Mouse (Mus musculus) limb, embryonic 11.5 days (tissue): ENCODE measurements at regions not wholly inside any gene's neighbourhood (a gene's known extent, or its start where the extent isn't known, plus 50 kb on each side); places are given as distances from the start of the nearest gene placed in this dataset.

Experiments
- ATAC-seq: fragments of 200-750 bp; cut with Nextera tagmentation; 2 replicates; pipeline ENCODE4 v1.8.0; 2017; ENCODE audit warnings: low read depth; ENCODE audit not compliant: insufficient number of reproducible peaks, low FRiP score, low TSS enrichment
- DNase-seq: peaks from one replicate; pipeline ENCODE4 v3.0.0-alpha.2; 2015; ENCODE audit warnings: low spot score
- H3K27ac ChIP-seq: fragments of 300-500 bp; sonication (generic); replicated peaks from 2 replicates; pipeline ENCODE4 v1.5.1; 2014; ENCODE audit warnings: low read depth, mild to moderate bottlenecking, low read length
- H3K27me3 ChIP-seq: fragments of 300-500 bp; sonication (generic); 2 replicates; pipeline ENCODE4 v1.6.1; 2014; ENCODE audit warnings: mild to moderate bottlenecking, low read length, mixed read lengths; ENCODE audit not compliant: control insufficient read depth, insufficient read depth
- H3K36me3 ChIP-seq: fragments of 300-500 bp; sonication (generic); 2 replicates; pipeline ENCODE4 v1.6.1; 2014; ENCODE audit warnings: mild to moderate bottlenecking, low read length, moderate library complexity, mixed read lengths; ENCODE audit not compliant: control insufficient read depth, insufficient read depth
- H3K4me1 ChIP-seq: fragments of 300-500 bp; sonication (generic); 2 replicates; pipeline ENCODE4 v1.6.1; 2014; ENCODE audit warnings: low read length, mixed read lengths; ENCODE audit not compliant: control insufficient read depth, insufficient read depth
- H3K4me2 ChIP-seq: fragments of 300-500 bp; sonication (generic); 2 replicates; pipeline ENCODE4 v1.6.1; 2014; ENCODE audit warnings: low read depth, mild to moderate bottlenecking, moderate library complexity; ENCODE audit not compliant: severe bottlenecking
- H3K4me3 ChIP-seq: fragments of 300-500 bp; sonication (generic); 2 replicates; pipeline ENCODE4 v1.5.1; 2014; ENCODE audit warnings: low read depth, low read length
- H3K9ac ChIP-seq: fragments of 300-500 bp; sonication (generic); 2 replicates; pipeline ENCODE4 v1.6.1; 2014; ENCODE audit warnings: mild to moderate bottlenecking, low read length
- H3K9me3 ChIP-seq: fragments of 300-500 bp; sonication (generic); 2 replicates; pipeline ENCODE4 v1.6.1; 2016; ENCODE audit warnings: low read length; ENCODE audit not compliant: control insufficient read depth
- WGBS: fragments of 180-500 bp; shearing (Covaris S2); extraction: QIAGEN DNeasy Blood & Tissue Kit; methylation state at CpG from one replicate; pipeline ENCODE4 v1.1.7; 2014; 5-methylcytosine and 5-hydroxymethylcytosine counted together

- WGBS = 91% methylated on average over 9 of the region's 9 CpGs
- Histone ChIP-seq H3K4me1 (no peaks in the 10 kb centered on the region), H3K9ac (no peak overlapping the region), H3K9me3 (no peaks in the 10 kb centered on the region), H3K36me3 (no peaks in the 10 kb centered on the region), H3K27ac (no peak overlapping the region), H3K4me2 (no peak overlapping the region), H3K4me3 (no peak overlapping the region), H3K27me3 (no peaks in the 10 kb centered on the region)
- ATAC-seq = no peak
- DNase-seq = no peak
These were observed 235.8 kb downstream of the Foxo1 start for GRCm38 (mm10) chr3:52503925-52504324.

- ATAC-seq (no peak), DNase-seq (no peak)
- no peak overlapping the region for H3K4me2 ChIP-seq
- H3K9ac ChIP-seq = no peak overlapping the region
- no peak overlapping the region for H3K4me3 ChIP-seq
- H3K4me1 ChIP-seq = no peaks in the 10 kb centered on the region
- H3K9me3 ChIP-seq = no peaks in the 10 kb centered on the region
- no peaks in the 10 kb centered on the region for H3K36me3 ChIP-seq
- H3K27ac ChIP-seq = no peak overlapping the region
- 22% methylated on average over 7 of the region's 7 CpGs for WGBS
- no peaks in the 10 kb centered on the region for H3K27me3 ChIP-seq
These were observed 234.1 kb downstream of the Foxo1 start for GRCm38 (mm10) chr3:52502223-52502622.

GRCm38 (mm10) chr3:52501614-52502013 lies 233.5 kb downstream of the Foxo1 start:
- H3K9me3 ChIP-seq = no peaks in the 10 kb centered on the region
- WGBS = 88% methylated on average over 8 of the region's 8 CpGs
- no peak overlapping the region for H3K4me3 ChIP-seq
- DNase-seq (no peak), ATAC-seq (no peak)
- no peak overlapping the region for H3K9ac ChIP-seq
- no peaks in the 10 kb centered on the region for H3K27me3 ChIP-seq
- no peaks in the 10 kb centered on the region for H3K36me3 ChIP-seq
- H3K4me2 ChIP-seq = no peak overlapping the region
- no peak overlapping the region for H3K27ac ChIP-seq
- no peaks in the 10 kb centered on the region for H3K4me1 ChIP-seq

GRCm38 (mm10) chr3:52500026-52500425 lies 231.9 kb downstream of the Foxo1 start:
- Histone ChIP-seq H3K9me3 (no peaks in the 10 kb centered on the region), H3K4me1 (no peaks in the 10 kb centered on the region), H3K4me3 (no peak overlapping the region), H3K36me3 (no peaks in the 10 kb centered on the region), H3K27ac (no peak overlapping the region), H3K4me2 (no peak overlapping the region), H3K27me3 (no peaks in the 10 kb centered on the region), H3K9ac (no peak overlapping the region)
- ATAC-seq = no peak
- WGBS = 83% methylated on average over 6 of the region's 6 CpGs
- DNase-seq = no peak

DNA sequence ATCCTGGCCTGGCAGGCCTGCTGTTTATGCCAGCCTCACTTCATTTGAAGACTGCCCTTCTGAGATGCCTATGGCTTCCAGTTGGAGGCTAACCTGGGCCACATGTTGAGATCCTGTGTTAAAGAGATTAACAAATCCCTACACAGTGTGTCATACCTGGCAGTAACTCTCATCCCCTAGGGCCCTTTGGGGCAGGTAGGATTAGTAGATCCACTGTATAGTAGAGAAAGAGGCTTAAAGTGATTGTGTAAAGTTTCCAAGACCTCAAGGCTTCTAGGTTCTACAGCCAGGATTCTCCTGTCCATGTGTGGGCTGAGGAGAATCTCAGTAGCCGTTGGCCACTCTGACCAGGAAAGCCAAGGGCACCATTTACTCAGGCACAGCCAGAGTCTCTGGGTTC lies 231.4 kb downstream of the Foxo1 start:
- Histone ChIP-seq H3K4me1 (no peaks in the 10 kb centered on the region), H3K4me2 (no peak overlapping the region), H3K27ac (no peak overlapping the region), H3K9ac (no peak overlapping the region), H3K36me3 (no peaks in the 10 kb centered on the region), H3K4me3 (no peak overlapping the region), H3K9me3 (no peaks in the 10 kb centered on the region), H3K27me3 (no peaks in the 10 kb centered on the region)
- no peak for DNase-seq
- 88% methylated on average over 1 of the region's 1 CpGs for WGBS
- no peak for ATAC-seq

DNA sequence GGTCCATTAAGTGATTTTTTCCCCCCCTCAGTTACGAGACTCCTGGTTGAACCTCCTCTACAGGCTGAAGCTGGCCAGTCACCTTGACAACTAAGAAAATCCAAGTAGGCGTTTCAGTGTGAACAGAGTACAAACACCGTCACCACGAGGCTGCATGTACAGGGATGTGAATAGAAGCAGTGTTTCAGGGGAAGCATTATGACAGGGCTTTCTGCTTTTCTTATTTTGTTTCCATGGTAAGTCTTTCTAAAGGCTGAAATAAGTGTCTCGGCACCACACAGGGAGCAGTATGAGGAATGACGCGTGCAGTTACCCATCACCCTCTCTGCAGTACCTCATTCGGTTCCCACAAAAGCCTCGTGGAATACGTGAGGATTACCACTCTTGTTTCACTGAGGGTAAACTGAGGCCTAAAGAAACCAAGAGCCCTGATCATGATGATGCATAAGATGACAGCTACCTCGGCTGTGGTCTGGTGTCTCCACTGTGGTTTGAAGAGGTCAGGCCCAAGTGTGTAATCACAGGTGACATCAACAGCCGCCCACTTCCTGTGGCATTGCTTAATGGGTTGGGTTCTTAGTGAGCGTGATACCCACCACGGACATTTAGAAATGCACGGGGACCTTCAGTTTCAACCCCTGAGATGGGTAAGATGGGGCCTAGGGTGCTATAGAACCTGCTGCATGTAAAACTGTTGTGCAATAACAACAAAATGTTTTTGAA lies 230.5 kb downstream of the Foxo1 start:
- Histone ChIP-seq H3K4me3 (no peak overlapping the region), H3K9ac (no peak overlapping the region), H3K4me1 (no peaks in the 10 kb centered on the region), H3K9me3 (no peaks in the 10 kb centered on the region), H3K36me3 (no peaks in the 10 kb centered on the region), H3K4me2 (no peak overlapping the region), H3K27ac (no peak overlapping the region), H3K27me3 (no peaks in the 10 kb centered on the region)
- DNase-seq = no peak
- 88% methylated on average over 15 of the region's 15 CpGs for WGBS
- ATAC-seq = no peak

DNA sequence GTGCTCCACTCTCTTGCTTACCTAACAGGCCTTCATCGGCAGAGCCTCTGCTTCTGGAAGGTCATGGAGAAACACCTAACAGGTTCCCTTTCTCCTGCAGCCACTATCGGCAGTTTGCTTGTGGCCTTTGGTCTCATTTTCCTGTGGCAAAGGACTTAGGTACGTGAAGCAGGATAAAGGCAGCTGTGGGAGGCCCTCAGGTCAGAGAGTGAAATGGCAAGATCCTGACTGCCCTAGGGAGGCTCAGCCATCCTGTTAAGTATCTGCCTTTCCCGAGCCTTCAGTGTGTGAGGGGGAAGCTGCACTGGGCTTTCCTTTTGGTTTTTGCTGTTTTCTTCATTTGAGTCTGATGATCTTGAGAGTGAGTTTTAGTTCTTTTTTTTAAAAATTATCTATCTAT lies 228.8 kb downstream of the Foxo1 start:
- Histone ChIP-seq H3K9ac (no peak overlapping the region), H3K4me3 (no peak overlapping the region), H3K27ac (no peak overlapping the region), H3K4me2 (no peak overlapping the region), H3K27me3 (no peaks in the 10 kb centered on the region), H3K4me1 (no peaks in the 10 kb centered on the region), H3K9me3 (no peaks in the 10 kb centered on the region), H3K36me3 (no peaks in the 10 kb centered on the region)
- whole genome bisulfite sequencing = 87% methylated on average over 4 of the region's 4 CpGs
- ATAC-seq (no peak), DNase-seq (no peak)

GRCm38 (mm10) chr3:52495401-52495800 lies 227.3 kb downstream of the Foxo1 start:
- Histone ChIP-seq H3K9ac (no peak overlapping the region), H3K9me3 (no peaks in the 10 kb centered on the region), H3K4me3 (no peak overlapping the region), H3K4me1 (no peaks in the 10 kb centered on the region), H3K27me3 (no peaks in the 10 kb centered on the region), H3K4me2 (no peak overlapping the region), H3K36me3 (no peaks in the 10 kb centered on the region), H3K27ac (no peak overlapping the region)
- DNase-seq (no peak), ATAC-seq (no peak)

DNA sequence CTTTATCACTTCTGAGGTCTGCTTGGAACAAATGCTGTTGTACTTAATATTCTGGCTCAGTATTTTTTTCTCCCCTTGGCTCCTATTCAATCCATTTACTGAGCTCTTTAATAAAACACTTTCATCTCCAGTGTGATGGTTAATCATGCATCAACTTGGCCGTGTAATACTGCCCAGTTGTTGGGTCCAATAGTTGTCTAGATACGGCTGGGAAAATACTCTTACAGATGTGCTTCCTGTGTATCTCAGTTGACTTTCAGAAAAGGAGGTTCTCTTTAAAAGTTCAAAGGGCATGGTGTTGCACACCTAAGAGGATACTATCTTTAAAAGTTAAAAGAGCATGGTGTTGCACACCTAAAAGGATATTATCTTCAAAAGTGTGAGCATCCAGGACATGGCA lies 226.8 kb downstream of the Foxo1 start:
- Histone ChIP-seq H3K9me3 (no peaks in the 10 kb centered on the region), H3K4me3 (no peak overlapping the region), H3K36me3 (no peaks in the 10 kb centered on the region), H3K9ac (no peak overlapping the region), H3K27ac (no peak overlapping the region), H3K4me2 (no peak overlapping the region), H3K4me1 (no peaks in the 10 kb centered on the region), H3K27me3 (no peaks in the 10 kb centered on the region)
- DNase-seq = no peak
- ATAC-seq = no peak
- WGBS = 86% methylated on average over 2 of the region's 2 CpGs
